Mouse (Mus musculus): Measurements from ENCODE around the gene Epn1. TPM values are rescaled to one million over a fixed set of nuclear protein-coding genes. Genes with fewer than 3 reads are reported as not detected.
A peak's percentile ranks its signal among the peaks of the same experiment; 100 is the strongest.

Epn1 gene
- polyA plus RNA-seq (2015; fragmentation: Nextera tagmentation; extraction: Ambion mirVana), result 105 and 118 TPM in 2 replicates

- H3K4me1 ChIP-seq (replicated peaks), result peaks cover 36% of the 10 kb centered on the region
- peaks cover 37% of the 10 kb centered on the region for H3K36me3 ChIP-seq
- H3K4me3 ChIP-seq, result peak within 1 kb of the TSS; percentile 100
- H3K4me2 ChIP-seq, result peak within 1 kb of the TSS; percentile 86
- peak within 1 kb of the TSS; percentile 100 for H3K9ac ChIP-seq
- peak; percentile 97 for ATAC-seq (ENCODE audit: low FRiP score, low read depth)
- no peaks in the 10 kb centered on the region for H3K27me3 ChIP-seq
- under 1% methylated on average over 81 of the region's 81 CpGs for WGBS
- no peaks in the 10 kb centered on the region for H3K9me3 ChIP-seq
- H3K27ac ChIP-seq (replicated peaks), result peak within 1 kb of the TSS; percentile 93
Observed at GRCm38 (mm10) chr7:5080010-5080751, at the start of gene Epn1. Epn1 (plus strand) TSS chr7:5080235.

GRCm38 (mm10) chr7:5030554-5031275 is 49.3 kb upstream of the Epn1 start:
- Histone ChIP-seq H3K9ac (no peak overlapping the region), H3K9me3 (peaks cover 8% of the 10 kb centered on the region), H3K4me1 (replicated peaks) (no peaks in the 10 kb centered on the region), H3K27me3 (no peaks in the 10 kb centered on the region), H3K4me3 (no peak overlapping the region), H3K4me2 (no peak overlapping the region), H3K36me3 (peaks cover 64% of the 10 kb centered on the region), H3K27ac (replicated peaks) (no peak overlapping the region)
- 80% methylated on average over 63 of the region's 63 CpGs for WGBS
- ATAC-seq (ENCODE audit: low FRiP score, low read depth), result no peak

GRCm38 (mm10) chr7:5031496-5031895 is 48.5 kb upstream of the Epn1 start:
- H3K36me3 ChIP-seq, result peaks cover 69% of the 10 kb centered on the region

GRCm38 (mm10) chr7:5033818-5034217 is 46.2 kb upstream of the Epn1 start, which contains the start of gene 4632433K11Rik:
4632433K11Rik (plus strand) TSS chr7:5034118.
- 91% methylated on average over 3 of the region's 3 CpGs for WGBS
- H3K4me2 ChIP-seq, result no peak within 1 kb of the TSS
- no peak within 1 kb of the TSS for H3K9ac ChIP-seq
- H3K27ac ChIP-seq (replicated peaks), result no peak within 1 kb of the TSS
- H3K36me3 ChIP-seq, result peaks cover 65% of the 10 kb centered on the region
- peaks cover 9% of the 10 kb centered on the region for H3K4me1 ChIP-seq (replicated peaks)
- no peak for ATAC-seq (ENCODE audit: low FRiP score, low read depth)
- no peak within 1 kb of the TSS for H3K4me3 ChIP-seq
- no peaks in the 10 kb centered on the region for H3K27me3 ChIP-seq
- H3K9me3 ChIP-seq, result peaks cover 8% of the 10 kb centered on the region

More at GRCm38 (mm10) chr7:5031496-5031895, 48.5 kb upstream of the Epn1 start:
- no peak overlapping the region for H3K9ac ChIP-seq
- no peaks in the 10 kb centered on the region for H3K27me3 ChIP-seq
- peaks cover 8% of the 10 kb centered on the region for H3K9me3 ChIP-seq
- H3K27ac ChIP-seq (replicated peaks), result no peak overlapping the region
- ATAC-seq (ENCODE audit: low FRiP score, low read depth), result no peak
- 78% methylated on average over 39 of the region's 46 CpGs for WGBS
- no peak overlapping the region for H3K4me2 ChIP-seq
- H3K4me3 ChIP-seq, result no peak overlapping the region
- H3K4me1 ChIP-seq (replicated peaks), result no peaks in the 10 kb centered on the region

GRCm38 (mm10) chr7:5035628-5036027 is 44.4 kb upstream of the Epn1 start:
- H3K27me3 ChIP-seq, result no peaks in the 10 kb centered on the region
- H3K4me1 ChIP-seq (replicated peaks), result peaks cover 21% of the 10 kb centered on the region
- no peak for ATAC-seq (ENCODE audit: low FRiP score, low read depth)
- peaks cover 2% of the 10 kb centered on the region for H3K9me3 ChIP-seq
- no peak overlapping the region for H3K27ac ChIP-seq (replicated peaks)
- peaks cover 47% of the 10 kb centered on the region for H3K36me3 ChIP-seq
- H3K4me3 ChIP-seq, result no peak overlapping the region
- no peak overlapping the region for H3K9ac ChIP-seq
- WGBS, result 97% methylated on average over 17 of the region's 17 CpGs
- H3K4me2 ChIP-seq, result no peak overlapping the region

GRCm38 (mm10) chr7:5036136-5036535 is 43.9 kb upstream of the Epn1 start:
- H3K4me3 ChIP-seq, result no peak overlapping the region
- no peaks in the 10 kb centered on the region for H3K9me3 ChIP-seq
- H3K4me2 ChIP-seq, result no peak overlapping the region
- WGBS, result 96% methylated on average over 9 of the region's 9 CpGs
- H3K4me1 ChIP-seq (replicated peaks), result peaks cover 21% of the 10 kb centered on the region
- H3K27me3 ChIP-seq, result no peaks in the 10 kb centered on the region
- no peak for ATAC-seq (ENCODE audit: low FRiP score, low read depth)
- peaks cover 42% of the 10 kb centered on the region for H3K36me3 ChIP-seq
- H3K9ac ChIP-seq, result no peak overlapping the region
- H3K27ac ChIP-seq (replicated peaks), result no peak overlapping the region

- WGBS, result 95% methylated on average over 7 of the region's 7 CpGs
- Histone ChIP-seq H3K36me3 (peaks cover 33% of the 10 kb centered on the region), H3K27me3 (no peaks in the 10 kb centered on the region), H3K9me3 (no peaks in the 10 kb centered on the region), H3K4me3 (no peak overlapping the region), H3K9ac (no peak overlapping the region), H3K27ac (replicated peaks) (no peak overlapping the region), H3K4me2 (peak overlapping the region; percentile 58), H3K4me1 (replicated peaks) (peaks cover 21% of the 10 kb centered on the region)
- ATAC-seq (ENCODE audit: low FRiP score, low read depth), result no peak
Observed at GRCm38 (mm10) chr7:5037026-5037425, 43.0 kb upstream of the Epn1 start.

GRCm38 (mm10) chr7:5037467-5037866 is 42.6 kb upstream of the Epn1 start:
- peak overlapping the region; percentile 58 for H3K4me2 ChIP-seq
- peak overlapping the region; percentile 98 for H3K27ac ChIP-seq (replicated peaks)
- H3K36me3 ChIP-seq, result peaks cover 28% of the 10 kb centered on the region
- 84% methylated on average over 8 of the region's 8 CpGs for WGBS
- no peak for ATAC-seq (ENCODE audit: low FRiP score, low read depth)
- H3K9me3 ChIP-seq, result no peaks in the 10 kb centered on the region
- peaks cover 21% of the 10 kb centered on the region for H3K4me1 ChIP-seq (replicated peaks)
- H3K4me3 ChIP-seq, result peak overlapping the region; percentile 68
- H3K27me3 ChIP-seq, result no peaks in the 10 kb centered on the region
- H3K9ac ChIP-seq, result peak overlapping the region; percentile 82; the same call in 1 of the 2 replicates

GRCm38 (mm10) chr7:5038109-5038732 is 41.8 kb upstream of the Epn1 start, which contains the start of gene Zfp784:
Zfp784 (minus strand) TSS chr7:5038446.
- ATAC-seq (ENCODE audit: low FRiP score, low read depth), result peak; percentile 96
- no peaks in the 10 kb centered on the region for H3K9me3 ChIP-seq

GRCm38 (mm10) chr7:5038940-5039339 is 41.1 kb upstream of the Epn1 start:
- no peaks in the 10 kb centered on the region for H3K27me3 ChIP-seq
- H3K9me3 ChIP-seq, result no peaks in the 10 kb centered on the region
- H3K36me3 ChIP-seq, result peaks cover 18% of the 10 kb centered on the region
- peak overlapping the region; percentile 82 for H3K9ac ChIP-seq
- WGBS, result 35% methylated on average over 5 of the region's 5 CpGs
- H3K27ac ChIP-seq (replicated peaks), result peak overlapping the region; percentile 98
- H3K4me1 ChIP-seq (replicated peaks), result peaks cover 21% of the 10 kb centered on the region
- ATAC-seq (ENCODE audit: low FRiP score, low read depth), result no peak
- peak overlapping the region; percentile 58 for H3K4me2 ChIP-seq
- peak overlapping the region; percentile 68 for H3K4me3 ChIP-seq

More at GRCm38 (mm10) chr7:5038109-5038732, 41.8 kb upstream of the Epn1 start, which contains the start of gene Zfp784:
- Histone ChIP-seq H3K4me2 (peak within 1 kb of the TSS; percentile 58), H3K27me3 (no peaks in the 10 kb centered on the region), H3K4me1 (replicated peaks) (peaks cover 21% of the 10 kb centered on the region), H3K9ac (peak within 1 kb of the TSS; percentile 82), H3K4me3 (peak within 1 kb of the TSS; percentile 68), H3K36me3 (peaks cover 24% of the 10 kb centered on the region), H3K27ac (replicated peaks) (peak within 1 kb of the TSS; percentile 98)
- whole genome bisulfite sequencing, result 0% methylated on average over 48 of the region's 48 CpGs

- 76% methylated on average over 2 of the region's 2 CpGs for WGBS
- no peak for ATAC-seq (ENCODE audit: low FRiP score, low read depth)
Observed at GRCm38 (mm10) chr7:5044981-5045380, 35.1 kb upstream of the Epn1 start.

More at GRCm38 (mm10) chr7:5044981-5045380, 35.1 kb upstream of the Epn1 start:
- no peaks in the 10 kb centered on the region for H3K27me3 ChIP-seq
- H3K9me3 ChIP-seq, result no peaks in the 10 kb centered on the region
- no peak overlapping the region for H3K9ac ChIP-seq
- H3K4me3 ChIP-seq, result no peak overlapping the region
- peaks cover 1% of the 10 kb centered on the region; the same call in 1 of the 2 replicates for H3K4me1 ChIP-seq (replicated peaks)
- H3K4me2 ChIP-seq, result no peak overlapping the region
- no peak overlapping the region for H3K27ac ChIP-seq (replicated peaks)
- H3K36me3 ChIP-seq, result no peaks in the 10 kb centered on the region
